Mouse (Mus musculus) heart, embryonic 16.5 days (tissue): ENCODE measurements around the gene Klhl18. TPM values are rescaled to one million over a fixed set of nuclear protein-coding genes. Genes with fewer than 3 reads are reported as not detected.
"Not testable (repeated sequence)": the region's sequence is repeated elsewhere in the genome, so short reads cannot be mapped to it uniquely, and the experiment has no call there.

Experiments
- ATAC-seq: fragments of 200-750 bp; cut with Nextera tagmentation; replicated peaks from 2 replicates; pipeline ENCODE4 v1.8.0; 2017; ENCODE audit warnings: moderate number of reproducible peaks; ENCODE audit not compliant: insufficient read depth, low FRiP score; ENCODE audit errors: extremely low read depth
- H3K27ac ChIP-seq: fragments of 300-500 bp; sonication (generic); 2 replicates; pipeline ENCODE4 v1.5.1; 2014; ENCODE audit warnings: mild to moderate bottlenecking, low read length, control low read depth, moderate library complexity
- H3K27me3 ChIP-seq: fragments of 300-500 bp; sonication (generic); 2 replicates; pipeline ENCODE4 v1.6.1; 2014; ENCODE audit warnings: low read length, mixed read lengths; ENCODE audit not compliant: control insufficient read depth, insufficient read depth
- H3K36me3 ChIP-seq: fragments of 300-500 bp; sonication (generic); 2 replicates; pipeline ENCODE4 v1.6.1; 2014; ENCODE audit not compliant: control insufficient read depth, insufficient read depth
- H3K4me1 ChIP-seq: fragments of 300-500 bp; sonication (generic); 2 replicates; pipeline ENCODE4 v1.6.1; 2014; ENCODE audit warnings: low read length, mixed read lengths; ENCODE audit not compliant: control insufficient read depth, insufficient read depth
- H3K4me2 ChIP-seq: fragments of 300-500 bp; sonication (generic); 2 replicates; pipeline ENCODE4 v1.6.1; 2014; ENCODE audit warnings: low read depth, mild to moderate bottlenecking, control low read depth, low read length
- H3K4me3 ChIP-seq: fragments of 300-500 bp; sonication (generic); 2 replicates; pipeline ENCODE4 v1.5.1; 2014; ENCODE audit warnings: mild to moderate bottlenecking, control low read depth, low read length
- H3K9ac ChIP-seq: fragments of 300-500 bp; sonication (generic); 2 replicates; pipeline ENCODE4 v1.6.1; 2014; ENCODE audit warnings: low read length, control low read depth
- H3K9me3 ChIP-seq: fragments of 300-500 bp; sonication (generic); replicated peaks from 2 replicates; pipeline ENCODE4 v1.6.1; 2016; ENCODE audit warnings: low read length; ENCODE audit not compliant: control insufficient read depth
- WGBS: fragments of 180-500 bp; shearing (Covaris S2); extraction: QIAGEN DNeasy Blood & Tissue Kit; methylation state at CpG from one replicate; pipeline ENCODE4 v1.1.7; 2014; 5-methylcytosine and 5-hydroxymethylcytosine counted together
- polyA plus RNA-seq: library from polyadenylated mRNA; unstranded; fragments of >200 nt; fragmentation: Nextera tagmentation; extraction: Ambion mirVana; gene quantifications from 2 replicates; pipeline ENCODE4 v1.2.1, GENCODE M21; 2015

The Klhl18 gene
- polyA plus RNA-seq, 1 experiment from 2014 or later = 10.2 TPM

GRCm38 (mm10) chr9:110408099-110408773 is 68.3 kb downstream of the Klhl18 start, which contains the start of gene Ptpn23:
Ptpn23 (minus strand) TSS chr9:110408213.
- no peaks in the 10 kb centered on the region for H3K27me3 ChIP-seq
- H3K4me1 ChIP-seq = peaks cover 9% of the 10 kb centered on the region
- WGBS = 1% methylated on average over 39 of the region's 39 CpGs
- peak within 1 kb of the TSS; percentile 92 for H3K9ac ChIP-seq
- peak within 1 kb of the TSS; percentile 87 for H3K27ac ChIP-seq
- no peaks in the 10 kb centered on the region for H3K9me3 ChIP-seq
- H3K4me3 ChIP-seq = peak within 1 kb of the TSS; percentile 64
- ATAC-seq = peak; percentile 95
- H3K4me2 ChIP-seq = peak within 1 kb of the TSS; percentile 83
- H3K36me3 ChIP-seq = no peaks in the 10 kb centered on the region

GRCm38 (mm10) chr9:110407311-110408098 is 69.0 kb downstream of the Klhl18 start:
- peak overlapping the region; percentile 64 for H3K4me3 ChIP-seq
- peak overlapping the region; percentile 92 for H3K9ac ChIP-seq
- peak; percentile 64 for ATAC-seq
- no peaks in the 10 kb centered on the region for H3K9me3 ChIP-seq
- H3K4me1 ChIP-seq = peaks cover 7% of the 10 kb centered on the region
- peak overlapping the region; percentile 83 for H3K4me2 ChIP-seq
- no peaks in the 10 kb centered on the region for H3K36me3 ChIP-seq
- H3K27ac ChIP-seq = peak overlapping the region; percentile 79
- 1% methylated on average over 41 of the region's 41 CpGs for WGBS
- no peaks in the 10 kb centered on the region for H3K27me3 ChIP-seq

- H3K4me2 ChIP-seq, H3K27ac ChIP-seq, H3K9ac ChIP-seq, ATAC-seq, H3K27me3 ChIP-seq, H3K9me3 ChIP-seq, H3K36me3 ChIP-seq, H3K4me3 ChIP-seq: not testable (repeated sequence)
- peaks cover 15% of the 10 kb centered on the region for H3K4me1 ChIP-seq
- 89% methylated on average over 4 of the region's 4 CpGs for WGBS
Observed at GRCm38 (mm10) chr9:110403240-110403639, 73.3 kb downstream of the Klhl18 start.

- 92% methylated on average over 2 of the region's 2 CpGs for WGBS
- peaks cover 15% of the 10 kb centered on the region for H3K4me1 ChIP-seq
- no peak for ATAC-seq
Observed at GRCm38 (mm10) chr9:110402731-110403130, 73.8 kb downstream of the Klhl18 start.

GRCm38 (mm10) chr9:110400650-110401049 is 75.8 kb downstream of the Klhl18 start:
- Histone ChIP-seq H3K4me3 (no peak overlapping the region), H3K4me2 (no peak overlapping the region), H3K27me3 (no peaks in the 10 kb centered on the region), H3K27ac (no peak overlapping the region), H3K9ac (no peak overlapping the region), H3K36me3 (peaks cover 8% of the 10 kb centered on the region), H3K4me1 (peaks cover 8% of the 10 kb centered on the region; the same call in 1 of the 2 replicates), H3K9me3 (no peaks in the 10 kb centered on the region)
- no peak; the same call in 1 of the 2 replicates for ATAC-seq
- 68% methylated on average over 5 of the region's 5 CpGs for WGBS

More at GRCm38 (mm10) chr9:110402731-110403130, 73.8 kb downstream of the Klhl18 start:
- H3K27ac ChIP-seq = no peak overlapping the region
- peaks cover 3% of the 10 kb centered on the region for H3K36me3 ChIP-seq
- H3K9ac ChIP-seq = no peak overlapping the region
- no peak overlapping the region for H3K4me3 ChIP-seq
- H3K27me3 ChIP-seq = no peaks in the 10 kb centered on the region
- no peaks in the 10 kb centered on the region for H3K9me3 ChIP-seq
- H3K4me2 ChIP-seq = no peak overlapping the region

- Histone ChIP-seq H3K4me1 (no peaks in the 10 kb centered on the region), H3K4me3 (no peak overlapping the region), H3K27ac (no peak overlapping the region), H3K36me3 (peaks cover 33% of the 10 kb centered on the region), H3K27me3 (no peaks in the 10 kb centered on the region), H3K9ac (no peak overlapping the region), H3K9me3 (no peaks in the 10 kb centered on the region), H3K4me2 (no peak overlapping the region)
- 86% methylated on average over 4 of the region's 4 CpGs for WGBS
- no peak for ATAC-seq
Observed at GRCm38 (mm10) chr9:110393295-110393694, 83.2 kb downstream of the Klhl18 start.

- Histone ChIP-seq H3K36me3 (peaks cover 38% of the 10 kb centered on the region), H3K27ac (no peak overlapping the region), H3K27me3 (no peaks in the 10 kb centered on the region), H3K4me2 (no peak overlapping the region), H3K4me3 (no peak overlapping the region), H3K9ac (no peak overlapping the region), H3K9me3 (no peaks in the 10 kb centered on the region), H3K4me1 (no peaks in the 10 kb centered on the region)
- WGBS = 77% methylated on average over 3 of the region's 3 CpGs
- no peak for ATAC-seq
Observed at GRCm38 (mm10) chr9:110390843-110391242, 85.7 kb downstream of the Klhl18 start.

- Histone ChIP-seq H3K36me3 (peaks cover 55% of the 10 kb centered on the region), H3K9me3 (no peaks in the 10 kb centered on the region), H3K4me2 (no peak overlapping the region), H3K27me3 (no peaks in the 10 kb centered on the region), H3K4me1 (no peaks in the 10 kb centered on the region), H3K4me3 (no peak overlapping the region), H3K9ac (no peak overlapping the region), H3K27ac (no peak overlapping the region)
- ATAC-seq = no peak
- 87% methylated on average over 7 of the region's 7 CpGs for WGBS
Observed at GRCm38 (mm10) chr9:110388011-110388410, 88.5 kb downstream of the Klhl18 start.

GRCm38 (mm10) chr9:110384369-110384929 is 92.0 kb downstream of the Klhl18 start:
- H3K27ac ChIP-seq = no peak overlapping the region
- H3K4me1 ChIP-seq = no peaks in the 10 kb centered on the region
- peaks cover 46% of the 10 kb centered on the region for H3K36me3 ChIP-seq
- H3K9me3 ChIP-seq = no peaks in the 10 kb centered on the region
- H3K4me3 ChIP-seq = no peak overlapping the region
- 85% methylated on average over 7 of the region's 7 CpGs for WGBS
- H3K9ac ChIP-seq = no peak overlapping the region
- ATAC-seq = no peak
- H3K4me2 ChIP-seq = no peak overlapping the region
- H3K27me3 ChIP-seq = no peaks in the 10 kb centered on the region
